Mouse (Mus musculus) CH12.LX (cell line): Measurements from ENCODE around the gene Vav1.

Experiments used
- CTCF ChIP-seq, 2 experiments: IDR thresholded peaks in 1 of 2; conservative IDR thresholded peaks in 1 of 2; 2 replicates each; pipeline ENCODE4 v1.5.1; 2011 to 2012; ENCODE audit warnings: low read depth in 2 of 2, low read length in 2 of 2, improper control_type of control experiment in 1 of 2, inconsistent platforms in 1 of 2, mild to moderate bottlenecking in 1 of 2, moderate library complexity in 1 of 2
- E2F4 ChIP-seq: IDR thresholded peaks from 2 replicates; pipeline ENCODE4 v1.6.1; 2011; ENCODE audit warnings: low read depth, low read length, improper control_type of control experiment; ENCODE audit not compliant: insufficient replicate concordance
- EP300 ChIP-seq: IDR thresholded peaks from 2 replicates; pipeline ENCODE4 v1.6.1; 2011; ENCODE audit warnings: low read length, improper control_type of control experiment
- HCFC1 ChIP-seq: IDR thresholded peaks from 2 replicates; pipeline ENCODE4 v1.6.1; 2012; ENCODE audit warnings: low read depth, mild to moderate bottlenecking, inconsistent platforms, low read length, improper control_type of control experiment
- KAT2A ChIP-seq: IDR thresholded peaks from 2 replicates; pipeline ENCODE4 v1.6.1; 2012; ENCODE audit warnings: low read length, improper control_type of control experiment, inconsistent platforms; ENCODE audit not compliant: insufficient replicate concordance
- MAX ChIP-seq: IDR thresholded peaks from 2 replicates; pipeline ENCODE4 v1.6.1; 2011; ENCODE audit warnings: low read length, improper control_type of control experiment
- MEF2A ChIP-seq: IDR thresholded peaks from 2 replicates; pipeline ENCODE4 v1.6.1; 2014; ENCODE audit warnings: low read depth, mild to moderate bottlenecking, inconsistent platforms, low read length, improper control_type of control experiment, borderline replicate concordance
- MXI1 ChIP-seq: IDR thresholded peaks from 2 replicates; pipeline ENCODE4 v1.6.1; 2011; ENCODE audit warnings: mild to moderate bottlenecking, low read depth, low read length, improper control_type of control experiment
- MYC ChIP-seq: IDR thresholded peaks from 2 replicates; pipeline ENCODE4 v1.6.1; 2011; ENCODE audit warnings: low read depth, mild to moderate bottlenecking, improper control_type of control experiment, low read length
- POLR2A ChIP-seq: IDR thresholded peaks from 2 replicates; pipeline ENCODE4 v1.6.1; 2011; ENCODE audit warnings: low read depth, mild to moderate bottlenecking, improper control_type of control experiment, low read length
- ZKSCAN1 ChIP-seq: IDR thresholded peaks from 2 replicates; pipeline ENCODE4 v1.6.1; 2012; ENCODE audit warnings: low read depth, inconsistent platforms, low read length, improper control_type of control experiment, borderline replicate concordance
- ZMIZ1 ChIP-seq: IDR thresholded peaks from 2 replicates; pipeline ENCODE4 v1.6.1; 2012; ENCODE audit warnings: low read depth, mild to moderate bottlenecking, inconsistent platforms, low read length, improper control_type of control experiment

- TF ChIP-seq MYC (no peak), POLR2A (no peak), KAT2A (no peak), MEF2A (no peak), MXI1 (no peak), EP300 (no peak), E2F4 (no peak), MAX (no peak), CTCF (conservative IDR thresholded peaks at IDR 0.05 in 1 of 2, IDR thresholded peaks at IDR 0.05 in 1 of 2; ENCODE audit: low read depth in 2 of 2, low read length in 2 of 2) (no peak), HCFC1 (no peak), ZKSCAN1 (no peak), ZMIZ1 (no peak)
Observed at GRCm38 (mm10) chr17:57275997-57276351, 2.9 kb upstream of the Vav1 start.
